Mouse (Mus musculus): Measurements from ENCODE around the gene Nprl3.
"Not testable (repeated sequence)": the region's sequence is repeated elsewhere in the genome, so short reads cannot be mapped to it uniquely, and the experiment has no call there.

Nprl3 gene

DNA sequence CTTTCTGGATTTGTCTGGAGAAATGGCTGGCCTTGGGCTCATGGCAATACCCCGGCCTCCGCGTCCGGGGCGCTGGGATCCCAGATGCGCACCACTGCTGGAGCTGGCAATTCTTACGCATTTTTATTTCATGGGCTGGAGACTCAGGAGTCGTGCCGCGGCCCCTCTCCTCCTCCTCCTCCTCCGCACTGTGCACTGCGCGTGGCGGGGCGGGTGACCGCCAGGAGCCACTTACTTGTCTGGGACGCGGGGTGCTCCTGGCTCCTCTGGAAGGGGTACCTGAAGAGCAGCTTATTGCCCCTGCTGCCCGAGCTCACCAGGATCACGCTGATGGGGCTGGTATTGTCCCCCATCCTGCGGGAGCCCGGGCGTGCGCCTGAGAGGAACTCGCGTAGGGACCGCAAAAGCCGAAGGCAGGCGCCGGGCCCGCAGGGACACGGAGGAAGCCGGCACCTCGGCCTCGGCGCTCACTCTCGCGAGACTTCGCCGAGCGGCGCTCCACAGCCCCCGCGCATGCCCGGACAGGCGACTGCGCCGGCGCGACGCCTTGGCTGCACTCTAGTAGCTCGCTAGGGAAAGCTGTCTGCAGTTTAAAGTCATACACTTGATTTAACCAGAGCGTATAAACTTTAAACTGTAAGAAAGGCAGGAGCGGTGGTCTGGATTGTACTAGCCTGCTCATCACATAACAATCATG, at the start of gene Nprl3:
Nprl3 (minus strand) TSS at position 520 of the 697 bp plus-strand sequence.
- peak; percentile 82 for DNase-seq (ENCODE audit: low read depth)

DNA sequence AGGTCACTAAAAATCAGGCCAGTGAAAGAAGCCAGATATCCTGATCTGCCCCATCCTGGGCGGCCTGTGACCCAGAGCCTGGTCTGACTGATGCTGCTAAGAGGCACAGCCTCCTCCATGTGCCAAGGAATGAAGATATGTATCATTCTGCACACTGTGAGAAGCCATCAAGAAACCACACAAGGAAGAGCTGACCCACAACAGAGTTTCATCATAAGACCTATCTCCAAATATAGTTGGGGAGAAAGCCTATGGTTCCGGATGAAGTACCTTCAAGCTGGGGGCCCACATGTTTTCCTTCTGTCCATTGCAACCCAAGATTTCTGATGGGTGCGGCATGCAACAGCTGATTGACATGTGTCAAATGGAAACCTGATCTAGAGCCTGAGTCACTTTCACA, 48.5 kb upstream of the Nprl3 start:
- DNase-seq (ENCODE audit: low read depth): no peak

DNA sequence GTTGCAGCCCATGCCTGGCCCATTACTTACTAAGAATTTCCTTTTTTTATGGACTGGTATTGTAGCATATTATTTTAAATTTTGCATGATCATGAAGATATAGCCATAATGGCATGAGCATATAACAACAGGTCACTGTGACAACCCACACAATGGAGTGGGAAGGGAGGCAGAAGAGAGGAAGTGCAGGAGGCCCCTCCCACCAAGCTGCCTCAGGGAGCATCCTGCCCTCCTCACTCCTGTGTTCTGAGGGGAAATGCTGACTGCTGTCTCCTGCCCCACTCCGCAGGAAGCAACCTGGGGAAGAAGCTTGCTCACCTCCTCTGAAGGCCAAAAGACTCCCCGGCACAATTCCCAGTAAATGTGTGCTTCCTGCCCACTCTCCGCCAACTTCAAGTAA, 42.4 kb upstream of the Nprl3 start:
- no peak for DNase-seq (ENCODE audit: low read depth)

DNA sequence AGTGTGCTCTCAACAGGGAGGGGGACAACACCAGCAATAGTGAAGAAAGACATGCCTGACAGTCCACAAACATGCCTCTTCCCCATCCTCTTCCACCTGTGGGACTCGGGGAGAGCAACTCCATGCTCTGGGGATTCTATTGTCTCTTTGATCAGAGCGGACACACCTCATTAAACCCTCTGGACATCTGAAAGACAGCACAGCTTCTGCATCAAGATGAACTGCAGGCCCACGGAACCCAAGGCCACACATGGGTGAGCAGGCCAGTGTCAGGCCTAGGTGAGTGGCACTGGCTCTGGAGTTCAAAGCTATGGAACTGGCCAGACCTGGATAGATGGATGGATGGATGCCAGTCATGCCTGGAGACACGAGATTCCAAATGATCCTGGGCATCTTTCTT, 41.9 kb upstream of the Nprl3 start:
- no peak for DNase-seq (ENCODE audit: low read depth)

DNA sequence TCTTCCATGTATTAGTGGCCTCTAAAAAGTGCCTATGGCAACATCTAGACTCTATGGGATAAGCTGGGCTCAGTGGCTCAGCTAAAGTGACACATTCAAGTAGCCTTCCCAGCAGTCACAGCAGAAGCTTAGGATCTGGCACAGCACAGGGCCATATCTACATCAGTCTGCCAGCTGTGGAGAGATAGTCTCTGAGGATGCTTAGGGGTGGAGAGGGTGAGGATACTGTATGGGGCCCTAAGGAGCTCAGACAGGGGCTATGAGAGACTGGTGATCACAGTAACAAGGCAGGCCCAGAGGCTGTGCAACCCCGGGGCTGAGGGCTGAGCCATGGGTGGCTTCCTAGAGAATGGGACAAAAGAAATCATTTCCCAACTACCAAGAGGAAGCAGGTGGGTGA, 39.5 kb upstream of the Nprl3 start:
- DNase-seq (ENCODE audit: low read depth): no peak

DNA sequence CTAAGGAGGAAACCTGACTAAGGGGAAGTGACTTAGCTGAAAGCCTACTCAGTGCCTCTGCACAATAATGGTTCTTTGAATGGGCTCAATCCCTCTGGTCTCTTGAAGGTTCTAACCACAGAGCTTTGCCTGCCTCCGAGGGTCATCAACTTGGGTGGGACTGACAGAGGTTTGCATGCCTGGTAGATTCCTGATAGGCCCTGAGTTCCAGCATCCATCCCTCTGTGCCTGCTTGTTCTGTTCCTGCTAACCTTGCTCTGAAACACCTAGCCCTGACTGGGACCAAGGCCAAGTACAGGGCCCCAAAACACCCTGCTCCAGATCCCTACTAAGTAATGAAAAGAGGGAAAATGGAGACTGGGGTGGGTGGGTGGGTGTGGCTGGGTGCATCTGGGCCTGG, 35.9 kb upstream of the Nprl3 start:
- no peak for DNase-seq (ENCODE audit: low read depth)

DNA sequence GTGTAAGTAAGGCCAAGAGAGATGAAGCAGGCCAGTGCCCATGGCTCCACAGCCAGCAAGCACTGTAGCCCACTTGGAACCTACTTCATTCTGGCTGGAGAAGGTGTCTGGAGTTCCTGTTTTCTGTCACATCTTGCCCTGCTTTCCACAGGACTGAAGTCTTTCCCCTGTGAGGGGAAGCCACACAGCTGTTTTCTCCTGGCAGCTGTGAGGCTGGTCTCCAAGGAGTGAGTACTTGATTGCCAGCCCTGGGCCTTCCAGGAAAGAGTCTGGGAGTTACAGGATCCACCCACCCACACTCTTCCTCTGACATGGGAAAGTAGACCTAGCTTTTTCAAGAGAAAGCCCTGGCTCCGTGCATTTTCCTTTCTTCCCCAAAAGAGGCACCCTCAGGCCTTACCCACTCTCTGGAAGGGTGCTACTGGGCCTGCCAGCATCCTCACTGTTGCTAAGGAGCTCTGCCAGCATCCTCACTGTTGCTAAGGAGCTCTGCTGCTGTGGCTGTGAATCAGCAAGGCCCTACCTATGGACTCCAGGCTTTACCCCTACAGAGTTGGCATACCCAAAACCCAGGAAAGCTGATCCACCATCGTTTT, 35.4 kb upstream of the Nprl3 start:
- no peak for DNase-seq (ENCODE audit: low read depth)

DNA sequence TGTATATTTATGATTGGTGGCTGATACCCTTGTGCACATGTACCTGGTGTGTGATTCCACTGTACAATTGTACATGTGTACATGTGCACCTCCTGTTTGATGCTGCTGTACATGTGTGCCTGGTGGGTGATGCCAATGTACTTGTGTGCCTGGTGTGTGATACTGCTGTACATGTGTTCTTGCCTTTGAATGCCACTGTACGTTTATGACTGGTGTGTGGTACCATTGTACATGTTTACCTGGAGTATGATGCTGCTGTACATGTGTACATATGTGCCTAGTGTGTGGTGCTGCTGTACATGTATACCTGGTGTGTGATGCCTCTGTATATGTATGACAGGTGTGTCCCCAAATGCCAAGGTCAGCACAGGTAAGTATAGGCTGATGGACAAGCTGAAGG, 34.0 kb upstream of the Nprl3 start:
- no peak for DNase-seq (ENCODE audit: low read depth)

DNA sequence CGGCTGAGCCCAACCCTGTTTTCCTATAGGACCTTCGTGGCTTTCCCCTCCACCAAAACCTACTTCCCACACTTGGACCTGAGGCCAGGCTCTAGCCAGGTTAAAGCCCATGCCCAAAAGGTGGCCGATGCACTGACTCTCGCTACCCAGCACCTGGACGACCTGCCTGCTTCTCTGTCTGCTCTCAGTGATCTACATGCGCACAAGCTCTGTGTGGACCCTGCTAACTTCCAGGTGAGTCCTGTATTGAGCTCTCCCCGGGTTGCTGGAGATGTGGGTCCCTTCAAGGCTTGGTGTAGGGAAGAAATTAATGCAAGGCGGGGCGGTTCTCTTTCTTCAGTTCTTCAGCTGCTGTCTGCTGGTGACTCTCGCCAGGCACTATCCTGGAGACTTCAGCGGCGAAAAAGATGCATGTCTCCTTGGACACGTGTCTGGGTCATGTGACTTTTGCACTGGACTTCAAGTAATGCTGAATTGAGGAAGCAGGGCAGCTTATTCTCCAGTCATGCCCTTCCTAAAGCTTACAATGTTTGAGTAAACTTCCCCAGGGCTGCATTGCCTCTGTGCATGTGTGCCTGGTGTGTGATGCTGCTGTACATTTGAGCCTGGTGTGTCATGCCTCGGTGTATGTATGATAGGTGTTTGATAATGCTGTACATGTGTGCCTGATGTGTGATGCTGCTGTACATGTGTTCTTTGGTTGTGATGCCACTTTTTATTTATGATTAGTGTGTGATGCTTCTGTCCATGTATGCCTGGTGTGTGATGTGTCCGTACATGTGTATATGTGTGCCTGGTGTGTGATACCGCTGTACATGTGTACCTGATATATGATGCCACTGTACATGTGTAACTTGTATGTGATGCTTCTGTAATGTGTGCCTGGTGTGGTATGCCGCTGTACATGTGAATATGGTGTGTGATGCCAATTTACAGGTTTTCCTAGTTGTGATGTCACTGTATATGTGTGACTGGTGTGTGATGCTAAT, 33.1 kb upstream of the Nprl3 start:
- DNase-seq (ENCODE audit: low read depth): no peak

DNA sequence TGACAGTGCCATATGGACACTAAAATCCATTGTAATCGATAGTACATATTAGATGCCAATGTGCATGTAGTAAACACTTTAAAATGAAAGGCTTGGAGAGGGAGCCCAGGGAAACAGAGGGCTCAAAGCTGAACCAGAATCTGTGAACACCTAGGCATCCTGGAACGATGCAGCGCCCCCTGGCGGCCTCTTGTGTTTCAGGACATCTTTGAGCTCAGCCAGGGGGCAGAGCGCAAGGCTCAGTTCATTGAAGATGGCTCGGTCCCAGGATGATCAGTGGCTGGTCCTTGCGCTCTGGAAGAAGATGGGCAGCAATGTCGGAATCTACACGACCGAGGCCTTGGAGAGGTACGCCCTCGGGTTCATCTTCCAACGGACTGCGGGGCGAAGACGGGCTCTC, 32.4 kb upstream of the Nprl3 start, which contains the start of gene Hbq1a:
Hbq1a (plus strand) TSS at position 205 of the 400 bp plus-strand sequence.
- DNase-seq (ENCODE audit: low read depth): not testable (repeated sequence)

DNA sequence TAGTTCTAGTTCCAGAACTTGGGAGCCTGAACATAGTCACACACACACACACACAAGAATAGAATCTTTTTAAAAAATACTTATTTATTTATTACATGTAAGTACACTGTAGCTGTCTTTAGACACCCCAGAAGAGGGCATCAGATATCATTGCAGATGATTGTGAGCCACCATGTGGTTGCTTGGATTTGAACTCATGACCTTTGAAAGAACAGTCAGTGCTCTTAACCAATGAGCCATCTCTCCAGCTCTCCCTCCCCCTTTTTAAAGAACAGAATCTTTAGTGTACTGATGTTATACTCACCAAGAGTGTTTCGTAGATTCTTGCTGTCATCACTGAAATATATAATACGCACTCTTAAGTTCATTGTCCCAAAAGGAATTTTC, 31.0 kb upstream of the Nprl3 start:
- no peak for DNase-seq (ENCODE audit: low read depth)

DNA sequence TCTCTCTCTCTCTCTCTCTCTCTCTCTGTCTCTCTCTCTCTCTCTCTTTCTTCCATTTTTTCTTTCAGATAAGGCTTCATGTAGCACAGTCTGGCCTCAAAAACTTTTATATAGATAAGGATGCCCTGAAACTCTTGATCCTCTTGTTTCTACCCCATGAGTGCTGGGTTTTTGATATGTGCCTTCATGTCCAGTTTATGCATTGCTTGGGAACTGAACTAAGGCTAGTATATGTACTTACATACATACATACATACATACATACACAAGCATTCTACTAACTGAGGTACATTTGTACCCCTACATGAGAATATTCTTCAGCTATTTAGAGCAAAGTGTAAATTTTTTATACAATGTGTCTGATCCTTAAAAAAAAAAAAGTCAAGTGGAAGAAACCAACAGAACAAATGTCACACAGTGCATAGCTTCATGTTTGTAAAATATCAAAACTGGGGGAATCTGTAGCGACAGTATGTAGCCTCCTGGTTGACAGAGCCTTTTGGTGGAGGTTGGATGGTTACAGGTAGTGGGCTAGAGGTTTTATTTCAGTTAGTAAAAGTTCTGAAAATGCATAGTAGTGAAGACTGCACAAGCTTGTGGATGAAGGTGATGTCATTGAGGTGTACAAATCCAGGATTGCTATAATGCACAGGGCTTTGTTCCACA, 30.5 kb upstream of the Nprl3 start:
- DNase-seq (ENCODE audit: low read depth): no peak

DNA sequence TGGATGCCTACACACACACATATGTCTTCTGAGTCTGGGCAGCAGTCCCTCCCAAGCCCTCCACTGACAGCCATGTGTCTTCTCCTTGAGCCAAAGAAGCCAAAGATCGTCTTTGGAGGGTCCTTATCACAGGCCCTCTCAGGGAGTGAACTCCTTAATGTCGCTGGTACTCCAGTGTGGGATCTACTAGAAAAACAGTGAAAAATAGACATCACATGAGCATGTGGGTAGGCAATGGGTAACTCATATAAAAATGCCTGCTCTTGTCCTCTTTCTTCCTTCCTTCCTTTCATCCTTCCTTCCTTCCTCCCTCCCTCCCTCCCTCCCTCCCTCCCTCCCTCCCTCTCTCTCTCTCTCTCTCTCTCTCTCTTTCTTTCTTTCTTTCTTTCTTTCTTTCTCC, 29.9 kb upstream of the Nprl3 start:
- DNase-seq (ENCODE audit: low read depth): not testable (repeated sequence)

DNA sequence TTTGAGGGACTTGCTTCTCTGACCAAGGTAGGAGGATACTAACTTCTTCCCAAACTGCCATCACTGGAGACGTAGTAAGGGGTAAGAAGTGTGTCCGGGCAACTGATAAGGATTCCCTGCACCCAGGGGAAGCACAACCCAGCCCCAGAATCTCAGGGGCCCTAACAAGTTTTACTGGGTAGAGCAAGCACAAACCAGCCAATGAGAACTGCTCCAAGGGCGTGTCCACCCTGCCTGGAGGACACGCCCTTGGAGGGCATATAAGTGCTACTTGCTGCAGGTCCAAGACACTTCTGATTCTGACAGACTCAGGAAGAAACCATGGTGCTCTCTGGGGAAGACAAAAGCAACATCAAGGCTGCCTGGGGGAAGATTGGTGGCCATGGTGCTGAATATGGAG, 28.7 kb upstream of the Nprl3 start, which contains the start of gene Hba-a2:
Hba-a2 (plus strand) TSS at position 287 of the 400 bp plus-strand sequence.
- not testable (repeated sequence) for DNase-seq (ENCODE audit: low read depth)

DNA sequence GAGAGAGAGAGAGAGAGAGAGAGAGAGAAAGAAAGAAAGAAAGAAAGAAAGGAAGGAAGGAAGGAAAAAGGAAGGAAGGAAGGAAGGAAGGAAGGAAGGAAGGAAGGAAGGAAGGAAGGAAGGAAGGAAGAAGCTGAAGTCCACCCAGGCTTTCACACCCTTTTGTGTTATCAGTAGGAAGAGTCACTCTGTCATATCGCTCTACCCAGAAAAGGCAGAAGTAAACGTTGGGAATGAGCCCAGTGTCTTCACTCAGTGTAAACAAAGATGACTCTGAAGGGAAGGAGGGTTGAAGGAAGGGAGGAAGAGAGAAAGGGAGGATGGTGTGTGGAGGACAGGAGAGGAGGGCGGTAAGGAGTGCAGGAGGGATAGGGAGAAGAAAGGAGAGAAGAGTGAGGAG, 26.0 kb upstream of the Nprl3 start:
- DNase-seq (ENCODE audit: low read depth): not testable (repeated sequence)

DNA sequence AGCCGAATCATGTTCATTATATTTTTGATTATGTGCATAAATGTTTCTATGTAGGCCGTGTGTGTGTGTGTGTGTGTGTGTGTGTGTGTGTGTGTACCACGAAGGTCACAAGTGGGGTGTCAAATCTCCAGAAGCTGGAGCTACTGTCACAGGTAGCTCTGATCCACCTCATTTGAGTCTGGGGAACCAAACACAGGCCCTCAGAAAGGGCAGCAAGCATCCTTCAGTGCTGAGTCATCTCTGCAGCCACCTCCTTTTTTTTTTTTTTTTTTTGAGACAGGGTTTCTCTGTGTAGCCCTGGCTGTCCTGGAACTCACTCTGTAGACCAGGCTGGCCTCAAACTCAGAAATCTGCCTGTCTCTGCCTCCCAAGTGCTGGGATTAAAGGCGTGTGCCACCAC, 25.3 kb upstream of the Nprl3 start:
- not testable (repeated sequence) for DNase-seq (ENCODE audit: low read depth)

DNA sequence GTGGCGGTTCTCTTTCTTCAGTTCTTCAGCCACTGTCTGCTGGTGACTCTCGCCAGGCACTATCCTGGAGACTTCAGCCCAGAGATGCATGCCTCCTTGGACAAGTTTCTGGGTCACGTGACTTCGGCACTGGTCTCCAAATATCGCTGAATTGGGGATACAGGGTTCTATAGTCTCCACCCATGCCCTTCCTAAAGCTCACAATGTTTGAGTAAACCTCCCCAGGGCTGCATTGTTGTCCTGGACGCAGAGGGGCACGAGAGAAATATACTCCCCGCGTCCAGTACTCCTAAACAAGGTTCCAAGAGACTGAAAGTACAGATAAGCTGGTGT, 20.0 kb upstream of the Nprl3 start:
- DNase-seq (ENCODE audit: low read depth): no peak

DNA sequence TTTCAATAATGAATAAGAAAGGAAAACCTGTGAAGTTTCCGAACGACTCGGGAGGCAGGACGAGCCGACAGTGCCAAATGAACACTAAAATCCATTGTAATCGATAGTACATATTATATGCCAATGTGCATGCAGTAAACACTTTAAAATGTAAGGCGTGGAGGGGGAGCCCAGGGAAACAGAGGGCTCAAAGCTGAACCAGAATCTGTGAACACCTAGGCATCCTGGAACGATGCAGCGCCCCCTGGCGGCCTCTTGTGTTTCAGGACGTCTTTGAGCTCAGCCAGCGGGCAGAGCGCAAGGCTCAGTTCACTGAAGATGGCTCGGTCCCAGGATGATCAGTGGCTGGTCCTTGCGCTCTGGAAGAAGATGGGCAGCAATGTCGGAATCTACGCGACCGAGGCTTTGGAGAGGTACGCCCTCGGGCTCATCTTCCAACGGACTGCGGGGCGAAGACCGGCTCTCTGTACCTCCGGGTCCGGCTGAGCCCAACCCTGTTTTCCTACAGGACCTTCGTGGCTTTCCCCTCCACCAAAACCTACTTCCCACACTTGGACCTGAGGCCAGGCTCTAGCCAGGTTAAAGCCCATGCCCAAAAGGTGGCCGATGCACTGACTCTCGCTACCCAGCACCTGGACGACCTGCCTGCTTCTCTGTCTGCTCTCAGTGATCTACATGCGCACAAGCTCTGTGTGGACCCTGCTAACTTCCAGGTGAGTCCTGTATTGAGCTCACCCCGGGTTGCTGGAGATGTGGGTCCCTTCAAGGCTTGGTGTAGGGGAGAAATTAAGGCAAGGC, 19.4 kb upstream of the Nprl3 start, which contains the start of gene Hbq1b:
Hbq1b (plus strand) TSS at position 271 of the 798 bp plus-strand sequence.
- not testable (repeated sequence) for DNase-seq (ENCODE audit: low read depth)

DNA sequence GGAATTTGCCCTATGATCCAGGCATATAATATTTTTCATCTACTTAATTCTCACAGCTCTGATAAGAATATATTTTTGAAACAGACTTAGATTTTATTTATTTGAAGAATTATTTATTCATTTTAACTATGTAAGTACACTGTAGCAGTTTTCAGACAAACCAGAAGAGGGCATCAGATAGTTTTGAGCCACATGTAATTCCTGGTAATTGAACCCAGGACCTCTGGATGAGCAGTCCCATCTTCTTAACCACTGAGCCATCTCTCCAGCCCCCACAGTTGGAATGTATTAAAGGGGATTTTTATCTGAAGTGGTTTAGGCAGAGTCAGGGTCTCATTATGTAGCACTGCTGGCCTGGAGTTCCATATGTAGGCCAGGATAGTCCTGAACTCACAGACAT, 18.4 kb upstream of the Nprl3 start:
- DNase-seq (ENCODE audit: low read depth): not testable (repeated sequence)

DNA sequence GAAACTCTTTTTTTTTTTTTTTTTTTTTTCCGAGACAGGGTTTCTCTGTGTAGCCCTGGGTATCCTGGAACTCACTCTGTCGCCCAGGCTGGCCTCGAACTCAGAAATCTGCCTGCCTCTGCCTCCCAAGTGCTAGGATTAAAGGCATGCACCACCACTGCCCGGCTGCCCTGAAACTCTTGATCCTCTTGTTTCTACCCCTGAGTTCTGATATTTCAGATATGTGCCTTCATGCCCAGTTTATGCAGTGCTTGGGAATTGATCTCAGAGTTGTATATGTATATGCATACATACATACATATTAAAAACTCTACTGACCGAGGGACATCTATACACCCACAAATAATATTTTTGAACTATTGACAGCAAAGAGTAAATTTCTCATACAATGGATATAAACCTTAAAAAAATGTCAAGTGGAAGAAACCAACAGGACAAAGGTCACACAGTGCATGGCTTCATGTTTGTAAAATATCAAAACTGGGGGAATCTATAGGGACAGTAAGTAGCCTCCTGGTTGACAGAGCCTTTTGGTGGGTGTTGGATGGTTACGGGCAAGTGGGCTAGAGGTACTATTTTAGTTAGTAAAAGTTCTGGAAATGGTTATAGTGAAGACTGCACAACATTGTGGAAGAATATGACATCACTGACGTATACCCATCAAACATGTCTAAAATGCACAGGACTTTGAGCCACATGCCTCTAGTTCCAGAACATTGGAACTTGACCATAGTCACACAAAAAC, 17.7 kb upstream of the Nprl3 start:
- DNase-seq (ENCODE audit: low read depth): no peak

All from fibroblast of lung, adult 2 months (primary cell).